Mouse (Mus musculus): ENCODE data around the gene Arpc4. TPM values are rescaled to one million over a fixed set of nuclear protein-coding genes. Genes with fewer than 3 reads are reported as not detected.

Gene Arpc4
- polyA plus RNA-seq (2017; shearing (Covaris generic)) = 100 to 1,000 TPM; 468 to 469 TPM

DNA sequence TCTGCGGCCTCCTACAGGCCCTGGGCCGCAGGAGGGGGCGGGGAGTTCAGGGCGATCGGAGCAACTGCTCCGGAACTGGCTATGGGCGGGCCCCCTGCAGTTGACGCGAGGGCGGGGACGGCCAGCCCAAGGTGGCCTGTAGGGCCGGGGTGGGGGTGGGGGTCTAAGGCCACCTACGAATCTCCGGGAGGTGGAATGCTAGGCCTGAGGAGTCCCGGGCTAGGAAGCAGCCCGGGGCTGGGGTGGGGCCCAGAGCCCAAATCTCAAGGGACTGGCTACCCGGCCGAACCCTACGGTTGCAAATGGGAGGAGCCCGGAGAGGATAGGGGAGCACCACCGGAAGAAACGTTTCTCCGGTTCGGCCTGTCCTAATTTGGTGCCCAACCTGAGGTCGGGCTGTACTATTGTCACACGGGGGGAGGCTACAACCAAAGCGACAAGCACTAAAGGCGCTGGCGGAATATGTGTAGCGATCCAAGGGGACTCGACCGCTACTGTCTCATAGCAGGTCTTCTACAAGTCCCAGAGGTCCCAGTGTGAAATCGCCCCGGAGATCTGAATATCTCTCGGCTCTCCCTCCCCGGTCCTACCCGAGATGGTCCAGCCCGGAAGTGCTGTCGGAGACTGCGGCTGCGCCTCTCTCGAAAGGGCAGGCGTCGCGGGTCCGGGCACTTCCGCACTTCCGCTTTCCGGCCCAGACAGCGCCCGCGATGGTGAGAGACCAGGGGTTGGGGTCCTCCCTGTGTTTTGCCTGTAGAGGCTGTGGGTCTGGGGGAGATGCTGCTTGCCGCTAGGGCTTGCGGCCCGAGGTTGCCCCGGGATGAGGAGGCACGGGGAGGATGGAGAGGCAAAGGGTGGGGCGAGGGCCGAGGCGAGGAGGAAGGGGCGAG lies at the start of gene Arpc4, which contains the start of gene Tada3:
TSS of gene Arpc4 (plus strand) at position 620 of the 890 bp plus-strand sequence.
TSS of gene Tada3 (minus strand) at position 388 of the 890 bp plus-strand sequence.

GRCm38 (mm10) chr6:113343177-113344092 lies 34.5 kb upstream of the Arpc4 start, which contains the start of gene Camk1:
Camk1 (minus strand) TSS chr6:113343984.

GRCm38 (mm10) chr6:113388960-113389359 lies 11.0 kb downstream of the Arpc4 start, which contains the start of gene Ttll3:
Ttll3 (plus strand) TSS chr6:113389260.

GRCm38 (mm10) chr6:113419199-113419587 lies 41.3 kb downstream of the Arpc4 start, which contains the start of gene Rpusd3:
Rpusd3 (minus strand) TSS chr6:113419340.

GRCm38 (mm10) chr6:113435664-113436205 lies 57.8 kb downstream of the Arpc4 start, which contains the start of gene Cidec:
Cidec (minus strand) TSS chr6:113435760.

Other genes with a start within 250 kb of the Arpc4 start
- 1 to 10 TPM in 1 of 2 experiments, under 1 TPM in 1; 0.46 to 2.2 TPM for gene Lhfpl4, start 182.7 kb upstream of the Arpc4 start, polyA plus RNA-seq (2017; shearing (Covaris generic))
- 10 to 100 TPM; 43.5 to 55.0 TPM for gene Mtmr14, start 140.3 kb upstream of the Arpc4 start, polyA plus RNA-seq (2017; shearing (Covaris generic))
- 1 to 10 TPM in 1 of 2 experiments, under 1 TPM in 1; 0.48 to 3.1 TPM for gene Cpne9, start 95.8 kb upstream of the Arpc4 start, polyA plus RNA-seq (2017; shearing (Covaris generic))
- gene Brpf1, start 71.0 kb upstream of the Arpc4 start, polyA plus RNA-seq (2017; shearing (Covaris generic)) = 10 to 100 TPM; 42.3 to 65.8 TPM
- 10 to 100 TPM; 12.9 to 15.0 TPM for gene Ogg1, start 51.1 kb upstream of the Arpc4 start, polyA plus RNA-seq (2017; shearing (Covaris generic))
- gene Camk1, start 34.1 kb upstream of the Arpc4 start, polyA plus RNA-seq (2017; shearing (Covaris generic)) = 1 to 10 TPM; 2.1 to 3.6 TPM
- 10 to 100 TPM; 51.2 to 56.4 TPM for gene Tada3, start 232 bp upstream of the Arpc4 start, polyA plus RNA-seq (2017; shearing (Covaris generic))
- 10 to 100 TPM; 15.7 to 18.9 TPM for gene Ttll3, start 11.1 kb downstream of the Arpc4 start, polyA plus RNA-seq (2017; shearing (Covaris generic))
- gene Rpusd3, start 41.2 kb downstream of the Arpc4 start, polyA plus RNA-seq (2017; shearing (Covaris generic)) = 10 to 100 TPM; 17.1 to 17.9 TPM
- gene Cidec, start 57.6 kb downstream of the Arpc4 start, polyA plus RNA-seq (2017; shearing (Covaris generic)) = 1 to 10 TPM in 1 of 2 experiments, not detected in 1; 1.4 TPM
- gene Jagn1, start 64.5 kb downstream of the Arpc4 start, polyA plus RNA-seq (2017; shearing (Covaris generic)) = 10 to 100 TPM; 48.3 to 61.5 TPM
- 1 to 10 TPM in 1 of 2 experiments, under 1 TPM in 1; 0.54 to 7.3 TPM for gene Il17re, start 80.4 kb downstream of the Arpc4 start, polyA plus RNA-seq (2017; shearing (Covaris generic))
- under 1 TPM; 0.31 to 0.89 TPM for gene Il17rc, start 93.3 kb downstream of the Arpc4 start, polyA plus RNA-seq (2017; shearing (Covaris generic))
- 10 to 100 TPM in 1 of 2 experiments, 1 to 10 TPM in 1; 9.9 to 12.6 TPM for gene Creld1, start 105.2 kb downstream of the Arpc4 start, polyA plus RNA-seq (2017; shearing (Covaris generic))
- under 1 TPM; 0.35 to 0.73 TPM for gene Prrt3, start 123.8 kb downstream of the Arpc4 start, polyA plus RNA-seq (2017; shearing (Covaris generic))
- gene Emc3, start 153.5 kb downstream of the Arpc4 start, polyA plus RNA-seq (2017; shearing (Covaris generic)) = 10 to 100 TPM; 82.2 to 89.7 TPM
- 1 to 10 TPM; 3.4 to 6.1 TPM for gene Fancd2, start 153.6 kb downstream of the Arpc4 start, polyA plus RNA-seq (2017; shearing (Covaris generic))
- gene Fancd2os, start 222.6 kb downstream of the Arpc4 start, polyA plus RNA-seq (2017; shearing (Covaris generic)) = not detected
- 100 to 1,000 TPM; 225 to 236 TPM for gene Brk1, start 226.7 kb downstream of the Arpc4 start, polyA plus RNA-seq (2017; shearing (Covaris generic))
- gene Vhl, start 245.8 kb downstream of the Arpc4 start, polyA plus RNA-seq (2017; shearing (Covaris generic)) = 10 to 100 TPM; 28.3 to 29.5 TPM

Measured in inflammation-experienced regulatory T-cells (primary cell).